Mouse (Mus musculus): ENCODE measurements around the gene C1ql4. TPM values are rescaled to one million over a fixed set of nuclear protein-coding genes. Genes with fewer than 3 reads are reported as not detected.

C1ql4 gene
- total RNA-seq, 2 experiments from 2014 or later: not detected

GRCm38 (mm10) chr15:99036249-99036905 lies 51.2 kb downstream of the C1ql4 start:
- DNase-seq (ENCODE audit: low spot score in 2 of 2): no peak

GRCm38 (mm10) chr15:99035431-99035830 lies 52.2 kb downstream of the C1ql4 start:
- no peak for DNase-seq (ENCODE audit: low spot score in 2 of 2)

Small RNA genes within 50 kb of the gene (microRNA-seq; reads per million reads assigned to microRNA genes)
- gene Mir6960 (ENCODE audit: borderline number of aligned reads in 2 of 2): 0 reads per million in 2 experiments

Other genes starting within 250 kb of the C1ql4 start
- gene Kmt2d, start 216.6 kb downstream of the C1ql4 start, total RNA-seq (2021): 10 to 100 TPM; 54.6 to 59.5 TPM
- gene Rhebl1, start 193.3 kb downstream of the C1ql4 start, total RNA-seq (2021): 1 to 10 TPM; 1.2 to 2.5 TPM
- gene Dhh, start 189.3 kb downstream of the C1ql4 start, total RNA-seq (2021): 1 to 10 TPM in 1 of 2 experiments, under 1 TPM in 1; 0.86 to 2.1 TPM
- 10 to 100 TPM; 12.1 to 14.0 TPM for gene Lmbr1l, start 169.6 kb downstream of the C1ql4 start, total RNA-seq (2021)
- gene Tuba1b, start 153.3 kb downstream of the C1ql4 start, total RNA-seq (2021): 100 to 1,000 TPM; 193 to 255 TPM
- not detected for gene Gm49450, start 134.3 kb downstream of the C1ql4 start, total RNA-seq (2021)
- 100 to 1,000 TPM in 1 of 2 experiments, 10 to 100 TPM in 1; 74.3 to 169 TPM for gene Tuba1a, start 134.1 kb downstream of the C1ql4 start, total RNA-seq (2021)
- 100 to 1,000 TPM; 235 to 284 TPM for gene Tuba1c, start 57.9 kb downstream of the C1ql4 start, total RNA-seq (2021)
- under 1 TPM; 0.51 to 0.56 TPM for gene Prph, start 32.6 kb downstream of the C1ql4 start, total RNA-seq (2021)
- gene Troap, start 13.2 kb downstream of the C1ql4 start, total RNA-seq (2021): not detected
- gene Dnajc22, start 5.4 kb upstream of the C1ql4 start, total RNA-seq (2021): 1 to 10 TPM; 2.5 to 8.4 TPM
- 10 to 100 TPM; 10.4 to 10.6 TPM for gene Spats2, start 38.1 kb upstream of the C1ql4 start, total RNA-seq (2021)
- under 1 TPM; 0.60 to 0.67 TPM for gene Kcnh3, start 137.0 kb upstream of the C1ql4 start, total RNA-seq (2021)
- gene Mcrs1, start 164.1 kb upstream of the C1ql4 start, total RNA-seq (2021): 10 to 100 TPM; 30.6 to 37.2 TPM
- 10 to 100 TPM; 46.0 to 50.6 TPM for gene Prpf40b, start 207.3 kb upstream of the C1ql4 start, total RNA-seq (2021)
- 1 to 10 TPM; 1.6 to 2.6 TPM for gene Fam186b, start 208.1 kb upstream of the C1ql4 start, total RNA-seq (2021)

All from adrenal gland, adult 18-20 months (tissue).